Mouse (Mus musculus) erythroblast, embryonic 14.5 days (primary cell): ENCODE measurements around the gene Pdcd5.

Experiments
- GATA1 ChIP-seq: IDR thresholded peaks from 2 replicates; pipeline ENCODE4 v1.6.1; 2012; ENCODE audit warnings: low read length, inconsistent platforms, mixed read lengths
- TAL1 ChIP-seq: IDR thresholded peaks from 3 replicates; pipeline ENCODE4 v1.6.1; 2012; ENCODE audit warnings: low read length, inconsistent platforms, mixed read lengths

DNA sequence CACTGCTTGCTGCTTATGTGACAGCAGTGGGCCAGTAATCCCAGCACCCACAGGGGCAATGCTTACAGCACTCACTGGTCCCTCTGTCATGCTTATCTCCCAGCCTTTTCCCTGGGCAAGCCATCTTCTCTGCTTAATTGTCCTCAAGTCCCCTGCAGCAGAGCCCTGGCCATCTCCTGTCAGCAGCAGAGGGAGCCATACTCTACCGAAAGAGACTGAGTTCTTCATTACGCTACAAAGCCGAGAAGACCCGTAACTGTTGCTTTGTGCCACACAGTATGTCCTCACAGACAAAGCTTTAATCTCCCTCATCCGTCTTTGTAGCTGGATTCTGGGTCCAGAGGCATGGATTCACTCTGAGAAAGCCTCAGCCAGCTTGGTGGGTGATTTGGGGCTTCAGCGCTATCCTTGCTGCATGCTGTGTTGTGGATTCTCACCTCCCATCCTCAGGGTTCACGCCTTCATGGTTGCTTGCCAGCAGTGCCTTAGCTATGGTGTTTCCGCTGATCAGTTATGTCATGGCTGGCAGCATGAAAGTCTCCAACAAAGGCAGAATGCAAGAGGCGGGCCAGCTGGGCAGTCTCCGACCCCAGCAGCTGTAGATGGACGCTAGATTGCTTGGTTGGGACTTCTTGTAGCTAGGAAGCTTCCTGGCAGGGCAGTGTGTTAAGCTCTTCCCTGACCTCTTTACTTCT, 3.5 kb upstream of the Pdcd5 start:
- no peak for TF ChIP-seq GATA1
- no peak for TF ChIP-seq TAL1
